Mouse (Mus musculus) embryonic facial prominence, embryonic 13.5 days (tissue): Measurements from ENCODE around the gene Apbb2. TPM values are rescaled to one million over a fixed set of nuclear protein-coding genes. Genes with fewer than 3 reads are reported as not detected.

Source experiments
- ATAC-seq: fragments of 200-750 bp; cut with Nextera tagmentation; 2 replicates; pipeline ENCODE4 v1.8.0; 2017; ENCODE audit warnings: low read depth; ENCODE audit not compliant: insufficient number of reproducible peaks, insufficient read depth, low FRiP score, low TSS enrichment
- H3K27ac ChIP-seq: fragments of 300-500 bp; sonication (generic); 2 replicates; pipeline ENCODE4 v1.5.1; 2015; ENCODE audit warnings: moderate library complexity, mild to moderate bottlenecking, inconsistent platforms
- H3K27me3 ChIP-seq: fragments of 300-500 bp; sonication (generic); 2 replicates; pipeline ENCODE4 v1.6.1; 2015; ENCODE audit warnings: mild to moderate bottlenecking, inconsistent platforms
- H3K36me3 ChIP-seq: fragments of 300-500 bp; sonication (generic); 2 replicates; pipeline ENCODE4 v1.6.1; 2015; ENCODE audit warnings: mild to moderate bottlenecking, inconsistent platforms
- H3K4me1 ChIP-seq: fragments of 300-500 bp; sonication (generic); 2 replicates; pipeline ENCODE4 v1.6.1; 2015; ENCODE audit warnings: inconsistent platforms
- H3K4me2 ChIP-seq: fragments of 300-500 bp; sonication (generic); 2 replicates; pipeline ENCODE4 v1.6.1; 2015; ENCODE audit warnings: moderate library complexity, mild to moderate bottlenecking, inconsistent platforms
- H3K4me3 ChIP-seq: fragments of 300-500 bp; sonication (generic); 2 replicates; pipeline ENCODE4 v1.5.1; 2015; ENCODE audit warnings: mild to moderate bottlenecking, inconsistent platforms
- H3K9ac ChIP-seq: fragments of 300-500 bp; sonication (generic); 2 replicates; pipeline ENCODE4 v1.6.1; 2015; ENCODE audit warnings: mild to moderate bottlenecking, inconsistent platforms
- H3K9me3 ChIP-seq: fragments of 300-500 bp; sonication (generic); 2 replicates; pipeline ENCODE4 v1.6.1; 2016; ENCODE audit warnings: inconsistent platforms
- WGBS: fragments of 180-500 bp; shearing (Covaris S2); methylation state at CpG from one replicate; pipeline ENCODE4 v1.1.7; 2015; ENCODE audit warnings: mixed read lengths; 5-methylcytosine and 5-hydroxymethylcytosine counted together
- polyA plus RNA-seq: library from polyadenylated mRNA; unstranded; fragments of >200 nt; fragmentation: Nextera tagmentation; extraction: Ambion mirVana; gene quantifications from 2 replicates; pipeline ENCODE4 v1.2.1, GENCODE M21; 2015

The Apbb2 gene
- polyA plus RNA-seq, 1 experiment from 2014 or later, result 74.1 TPM

DNA sequence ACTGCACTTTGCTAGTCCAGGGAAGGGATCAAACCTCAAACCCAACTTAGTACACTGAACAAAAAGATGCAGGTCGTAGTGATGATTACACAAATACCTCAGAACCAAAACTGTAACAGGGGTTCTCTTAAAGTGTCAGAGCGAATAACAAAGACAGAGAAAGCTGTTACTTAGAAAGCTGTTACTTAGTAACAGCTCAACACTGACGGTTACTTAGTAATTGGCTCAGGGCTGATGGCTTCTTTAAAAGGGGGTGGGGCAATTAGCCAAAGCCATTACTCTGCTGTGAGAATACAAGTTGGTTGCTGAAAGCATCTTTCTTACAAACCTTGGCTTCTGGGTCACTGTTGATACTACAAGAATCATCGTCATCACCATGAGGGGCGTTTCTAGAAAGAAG, 227.3 kb downstream of the Apbb2 start:
- Histone ChIP-seq H3K4me2 (no peak overlapping the region), H3K4me1 (peaks cover 25% of the 10 kb centered on the region), H3K27me3 (no peaks in the 10 kb centered on the region), H3K36me3 (peaks cover 21% of the 10 kb centered on the region), H3K9ac (no peak overlapping the region), H3K27ac (no peak overlapping the region), H3K4me3 (no peak overlapping the region), H3K9me3 (no peaks in the 10 kb centered on the region)
- no peak for ATAC-seq
- 90% methylated on average over 5 of the region's 5 CpGs for WGBS

GRCm38 (mm10) chr5:66390567-66390966, 228.0 kb downstream of the Apbb2 start:
- H3K27ac ChIP-seq, result no peak overlapping the region
- peaks cover 32% of the 10 kb centered on the region for H3K4me1 ChIP-seq
- no peaks in the 10 kb centered on the region for H3K9me3 ChIP-seq
- no peak overlapping the region for H3K4me2 ChIP-seq
- no peaks in the 10 kb centered on the region for H3K27me3 ChIP-seq
- peaks cover 18% of the 10 kb centered on the region for H3K36me3 ChIP-seq
- H3K4me3 ChIP-seq, result no peak overlapping the region
- no peak for ATAC-seq
- WGBS, result 84% methylated on average over 6 of the region's 6 CpGs
- H3K9ac ChIP-seq, result no peak overlapping the region

- Histone ChIP-seq H3K27ac (no peak overlapping the region), H3K27me3 (no peaks in the 10 kb centered on the region), H3K4me1 (peaks cover 31% of the 10 kb centered on the region), H3K4me2 (no peak overlapping the region), H3K9ac (no peak overlapping the region), H3K36me3 (peaks cover 9% of the 10 kb centered on the region), H3K9me3 (no peaks in the 10 kb centered on the region), H3K4me3 (no peak overlapping the region)
- ATAC-seq, result no peak
- WGBS, result 60% methylated on average over 8 of the region's 8 CpGs
Observed at GRCm38 (mm10) chr5:66387481-66387880, 231.1 kb downstream of the Apbb2 start.

DNA sequence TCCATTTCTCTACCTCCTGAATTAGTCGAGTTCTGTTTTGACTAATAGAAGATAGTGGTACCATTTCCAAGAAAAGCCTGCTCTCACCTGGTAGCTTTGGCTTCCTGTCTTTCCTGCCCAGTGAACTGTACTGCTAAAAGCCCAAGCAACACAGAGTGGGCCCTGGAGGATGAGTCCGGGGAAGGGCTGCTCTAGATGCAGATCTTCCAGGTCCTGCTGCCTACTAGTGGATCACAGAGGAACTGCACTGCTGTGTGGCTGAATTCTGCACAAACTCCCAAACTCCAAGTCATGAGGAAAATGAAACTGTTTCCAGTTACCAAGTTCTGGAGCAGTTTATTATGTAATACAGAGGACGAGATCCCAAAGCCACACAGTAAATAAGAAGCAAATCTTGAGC, 232.9 kb downstream of the Apbb2 start:
- Histone ChIP-seq H3K4me1 (peaks cover 31% of the 10 kb centered on the region), H3K4me3 (no peak overlapping the region), H3K27me3 (no peaks in the 10 kb centered on the region), H3K4me2 (no peak overlapping the region), H3K9me3 (no peaks in the 10 kb centered on the region), H3K36me3 (peaks cover 2% of the 10 kb centered on the region; the same call in 1 of the 2 replicates), H3K27ac (peak overlapping the region; percentile 44; the same call in 1 of the 2 replicates), H3K9ac (no peak overlapping the region)
- WGBS, result 39% methylated on average over 3 of the region's 3 CpGs
- ATAC-seq, result no peak

- H3K9ac ChIP-seq, result no peak overlapping the region
- H3K4me3 ChIP-seq, result no peak overlapping the region
- no peak for ATAC-seq
- 88% methylated on average over 6 of the region's 6 CpGs for WGBS
- H3K9me3 ChIP-seq, result no peaks in the 10 kb centered on the region
- H3K4me1 ChIP-seq, result peaks cover 31% of the 10 kb centered on the region
- peak overlapping the region; percentile 0; the same call in 1 of the 2 replicates for H3K27ac ChIP-seq
- no peaks in the 10 kb centered on the region for H3K27me3 ChIP-seq
- H3K36me3 ChIP-seq, result 0 out of 2 replicates have a peak, but pooled peaks cover 2% of the 10 kb centered on the region
- no peak overlapping the region for H3K4me2 ChIP-seq
Observed at GRCm38 (mm10) chr5:66384806-66385446, 233.7 kb downstream of the Apbb2 start.

- Histone ChIP-seq H3K27me3 (no peaks in the 10 kb centered on the region), H3K9me3 (no peaks in the 10 kb centered on the region), H3K4me2 (no peak overlapping the region), H3K36me3 (0 out of 2 replicates have a peak, but pooled peaks cover 2% of the 10 kb centered on the region), H3K9ac (no peak overlapping the region), H3K27ac (no peak overlapping the region), H3K4me3 (no peak overlapping the region), H3K4me1 (peaks cover 31% of the 10 kb centered on the region)
- 81% methylated on average over 5 of the region's 5 CpGs for WGBS
- ATAC-seq, result no peak
Observed at GRCm38 (mm10) chr5:66384114-66384513, 234.5 kb downstream of the Apbb2 start.

DNA sequence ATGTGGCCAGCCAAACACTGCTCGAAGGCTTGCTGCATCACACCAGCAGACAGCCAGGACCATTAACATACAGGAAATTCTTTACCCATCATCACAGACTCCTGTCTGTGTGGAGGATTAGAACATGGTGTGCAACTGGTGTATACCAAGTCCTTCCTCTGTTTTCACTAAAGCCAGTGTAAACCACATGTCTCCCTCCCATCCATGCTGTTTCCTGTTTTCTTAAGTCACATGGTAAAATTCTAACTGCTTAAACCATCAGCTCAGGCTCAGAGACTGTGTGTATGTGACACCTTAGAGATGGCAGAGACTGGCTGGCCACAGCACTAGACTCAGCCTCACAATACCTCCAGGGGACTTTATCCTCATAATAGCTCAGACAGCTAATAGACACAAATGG, 236.5 kb downstream of the Apbb2 start:
- 61% methylated on average over 1 of the region's 1 CpGs for WGBS
- Histone ChIP-seq H3K36me3 (0 out of 2 replicates have a peak, but pooled peaks cover 7% of the 10 kb centered on the region), H3K9me3 (no peaks in the 10 kb centered on the region), H3K27me3 (no peaks in the 10 kb centered on the region), H3K4me3 (no peak overlapping the region), H3K27ac (no peak overlapping the region), H3K9ac (no peak overlapping the region), H3K4me2 (no peak overlapping the region), H3K4me1 (peaks cover 31% of the 10 kb centered on the region)
- ATAC-seq, result no peak

GRCm38 (mm10) chr5:66378968-66379367, 239.6 kb downstream of the Apbb2 start:
- ATAC-seq, result no peak
- H3K27ac ChIP-seq, result no peak overlapping the region

GRCm38 (mm10) chr5:66376589-66377270, 241.9 kb downstream of the Apbb2 start:
- Histone ChIP-seq H3K9ac (no peak overlapping the region), H3K4me3 (no peak overlapping the region), H3K27me3 (no peaks in the 10 kb centered on the region), H3K4me1 (no peaks in the 10 kb centered on the region), H3K27ac (no peak overlapping the region), H3K4me2 (no peak overlapping the region), H3K36me3 (peaks cover 8% of the 10 kb centered on the region; the same call in 1 of the 2 replicates), H3K9me3 (no peaks in the 10 kb centered on the region)
- WGBS, result 75% methylated on average over 14 of the region's 14 CpGs
- no peak for ATAC-seq

More at GRCm38 (mm10) chr5:66378968-66379367, 239.6 kb downstream of the Apbb2 start:
- Histone ChIP-seq H3K4me3 (no peak overlapping the region), H3K4me1 (peaks cover 5% of the 10 kb centered on the region; the same call in 1 of the 2 replicates), H3K4me2 (no peak overlapping the region), H3K9me3 (no peaks in the 10 kb centered on the region), H3K27me3 (no peaks in the 10 kb centered on the region), H3K36me3 (0 out of 2 replicates have a peak, but pooled peaks cover 8% of the 10 kb centered on the region), H3K9ac (no peak overlapping the region)
- 62% methylated on average over 6 of the region's 6 CpGs for WGBS

DNA sequence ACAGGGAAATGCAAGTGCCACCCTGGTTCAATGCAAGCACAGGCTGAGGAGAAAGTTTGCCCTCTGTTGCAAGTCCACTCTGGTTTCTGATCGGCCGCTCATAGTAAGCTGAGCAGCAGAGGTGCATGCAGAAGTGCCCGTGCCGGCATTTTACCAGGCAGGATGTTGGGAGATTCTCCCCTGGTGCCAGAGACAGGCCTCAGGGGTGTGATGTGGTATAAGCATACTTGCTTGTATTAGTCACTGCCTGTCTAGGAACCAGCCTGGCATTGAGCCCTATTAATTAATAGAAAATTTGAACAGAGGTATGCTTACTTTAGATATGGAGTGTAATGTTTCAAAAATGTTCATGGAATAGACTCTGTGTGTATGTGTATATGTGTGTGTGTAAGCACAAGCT, 244.2 kb downstream of the Apbb2 start:
- H3K9me3 ChIP-seq, result no peaks in the 10 kb centered on the region
- H3K4me1 ChIP-seq, result no peaks in the 10 kb centered on the region
- H3K4me3 ChIP-seq, result no peak overlapping the region
- H3K27me3 ChIP-seq, result no peaks in the 10 kb centered on the region
- no peak overlapping the region for H3K9ac ChIP-seq
- WGBS, result 91% methylated on average over 4 of the region's 4 CpGs
- no peak overlapping the region for H3K27ac ChIP-seq
- ATAC-seq, result no peak
- H3K4me2 ChIP-seq, result no peak overlapping the region
- H3K36me3 ChIP-seq, result peaks cover 13% of the 10 kb centered on the region; the same call in 1 of the 2 replicates

DNA sequence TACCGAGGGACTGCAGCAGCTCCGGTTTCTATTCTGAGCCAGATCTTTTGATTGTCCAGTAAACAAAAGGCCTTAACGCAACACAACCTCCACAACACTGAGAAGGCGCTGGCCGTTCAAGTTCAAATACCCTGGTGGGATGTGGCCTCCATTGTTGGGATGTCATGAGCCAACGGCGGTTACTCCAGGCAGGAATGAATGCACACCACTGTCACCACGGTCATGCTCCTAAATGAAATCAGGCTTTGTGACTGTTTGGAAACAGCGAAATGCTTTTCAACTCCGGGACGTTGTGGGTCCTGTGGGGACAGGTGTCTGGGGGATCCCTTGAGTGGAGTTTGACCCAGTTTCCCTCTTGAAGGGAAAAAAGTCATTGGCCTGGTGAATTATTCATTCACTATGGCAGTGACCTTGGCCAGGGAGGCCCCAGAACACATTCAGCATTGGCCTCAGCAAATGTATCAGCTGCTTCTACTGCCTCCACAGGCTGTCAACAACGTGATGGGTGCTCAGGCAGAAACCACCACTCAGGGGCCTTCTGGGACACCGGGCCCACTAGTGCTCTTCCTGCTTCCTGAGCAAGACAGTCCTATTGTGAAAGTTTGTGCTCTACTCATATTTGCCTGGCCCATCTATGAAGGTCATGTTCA, 244.9 kb downstream of the Apbb2 start:
- 75% methylated on average over 13 of the region's 13 CpGs for WGBS
- Histone ChIP-seq H3K36me3 (peaks cover 13% of the 10 kb centered on the region; the same call in 1 of the 2 replicates), H3K9ac (no peak overlapping the region), H3K27me3 (no peaks in the 10 kb centered on the region), H3K4me2 (no peak overlapping the region), H3K4me1 (0 out of 2 replicates have a peak, but pooled peaks cover 2% of the 10 kb centered on the region), H3K9me3 (no peaks in the 10 kb centered on the region), H3K27ac (no peak overlapping the region), H3K4me3 (no peak overlapping the region)
- no peak for ATAC-seq
